Mouse (Mus musculus): ENCODE results near the gene Brwd1.
"Not testable (repeated sequence)": the region's sequence is repeated elsewhere in the genome, so short reads cannot be mapped to it uniquely, and the experiment has no call there.

The Brwd1 gene

GRCm38 (mm10) chr16:96080524-96080923 is 1.8 kb downstream of the Brwd1 start:
- DNase-seq (ENCODE audit: low spot score) = no peak

GRCm38 (mm10) chr16:96068364-96068763 is 14.0 kb downstream of the Brwd1 start:
- no peak for DNase-seq (ENCODE audit: low spot score)

- no peak for DNase-seq (ENCODE audit: low spot score)
Measured at GRCm38 (mm10) chr16:96066174-96066573, 16.2 kb downstream of the Brwd1 start.

- DNase-seq (ENCODE audit: low spot score) = no peak
Measured at GRCm38 (mm10) chr16:96064649-96065048, 17.7 kb downstream of the Brwd1 start.

GRCm38 (mm10) chr16:96044096-96044495 is 38.2 kb downstream of the Brwd1 start:
- no peak for DNase-seq (ENCODE audit: low spot score)

- DNase-seq (ENCODE audit: low spot score) = no peak
Measured at GRCm38 (mm10) chr16:96040691-96041090, 41.6 kb downstream of the Brwd1 start.

- no peak for DNase-seq (ENCODE audit: low spot score)
Measured at GRCm38 (mm10) chr16:96039538-96039937, 42.8 kb downstream of the Brwd1 start.

- no peak for DNase-seq (ENCODE audit: low spot score)
Measured at GRCm38 (mm10) chr16:96034473-96034872, 47.9 kb downstream of the Brwd1 start.

GRCm38 (mm10) chr16:96032368-96033043 is 49.8 kb downstream of the Brwd1 start:
- no peak for DNase-seq (ENCODE audit: low spot score)

GRCm38 (mm10) chr16:96030476-96031102 is 51.7 kb downstream of the Brwd1 start:
- DNase-seq (ENCODE audit: low spot score) = no peak

- no peak for DNase-seq (ENCODE audit: low spot score)
Measured at GRCm38 (mm10) chr16:96026256-96026655, 56.1 kb downstream of the Brwd1 start.

GRCm38 (mm10) chr16:96025244-96025643 is 57.1 kb downstream of the Brwd1 start:
- DNase-seq (ENCODE audit: low spot score) = no peak

- no peak for DNase-seq (ENCODE audit: low spot score)
Measured at GRCm38 (mm10) chr16:96021045-96021444, 61.3 kb downstream of the Brwd1 start.

GRCm38 (mm10) chr16:96009124-96009523 is 73.2 kb downstream of the Brwd1 start:
- DNase-seq (ENCODE audit: low spot score) = not testable (repeated sequence)

GRCm38 (mm10) chr16:96004278-96004677 is 78.0 kb downstream of the Brwd1 start:
- DNase-seq (ENCODE audit: low spot score) = not testable (repeated sequence)

- DNase-seq (ENCODE audit: low spot score) = no peak
Measured at GRCm38 (mm10) chr16:95999291-95999690, 83.0 kb downstream of the Brwd1 start.

GRCm38 (mm10) chr16:95996156-95996555 is 86.2 kb downstream of the Brwd1 start:
- DNase-seq (ENCODE audit: low spot score) = no peak

- not testable (repeated sequence) for DNase-seq (ENCODE audit: low spot score)
Measured at GRCm38 (mm10) chr16:95994576-95994975, 87.8 kb downstream of the Brwd1 start.

- no peak for DNase-seq (ENCODE audit: low spot score)
Measured at GRCm38 (mm10) chr16:95992596-95992995, 89.7 kb downstream of the Brwd1 start.

- DNase-seq (ENCODE audit: low spot score) = no peak
Measured at GRCm38 (mm10) chr16:95991122-95991900, 91.0 kb downstream of the Brwd1 start.

- DNase-seq (ENCODE audit: low spot score) = peak; percentile 95
Measured at GRCm38 (mm10) chr16:95990462-95991121, 91.7 kb downstream of the Brwd1 start, which contains the start of gene Psmg1. Gene Psmg1, minus strand, starts transcription at chr16:95990960.

- DNase-seq (ENCODE audit: low spot score) = no peak
Measured at GRCm38 (mm10) chr16:95984911-95985310, 97.4 kb downstream of the Brwd1 start.

Data from testis, postnatal 14 days (tissue).